Mouse (Mus musculus): ENCODE measurements around the gene Slit3. TPM values are rescaled to one million over a fixed set of nuclear protein-coding genes. Genes with fewer than 3 reads are reported as not detected.

Slit3 gene
- polyA plus RNA-seq, 1 experiment from 2014 or later, result 4.9 TPM

- Histone ChIP-seq H3K36me3 (replicated peaks) (no peaks in the 10 kb centered on the region), H3K9me3 (no peaks in the 10 kb centered on the region), H3K4me1 (peaks cover 44% of the 10 kb centered on the region), H3K27ac (peak overlapping the region; percentile 40; the same call in 1 of the 2 replicates), H3K27me3 (ENCODE audit: poor library complexity, severe bottlenecking) (peaks cover 98% of the 10 kb centered on the region), H3K4me3 (no peak overlapping the region)
- WGBS, result 9% methylated on average over 10 of the region's 10 CpGs
- DNase-seq (ENCODE audit: extremely low spot score, low spot score), result peak; percentile 74
Observed at GRCm38 (mm10) chr11:35454191-35454725, 333.2 kb downstream of the Slit3 start.

DNA sequence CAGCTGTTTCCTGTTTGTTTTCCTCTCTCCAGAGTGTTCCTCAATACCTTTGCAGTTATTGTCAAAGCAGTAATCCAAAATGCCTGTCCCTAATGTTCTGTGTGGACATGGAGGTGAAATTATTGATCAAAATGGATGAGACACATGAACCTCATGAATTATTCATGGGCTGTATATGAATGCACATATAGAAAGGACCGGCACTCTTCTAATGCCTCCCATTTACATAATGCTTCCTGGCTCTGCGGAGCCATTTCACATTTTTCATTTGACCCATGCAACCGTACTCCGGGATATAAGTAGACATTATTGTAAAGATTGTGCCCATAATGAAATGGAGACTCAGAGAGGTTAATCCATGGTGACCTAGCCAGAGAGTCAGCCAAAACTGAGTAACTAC lies 333.8 kb downstream of the Slit3 start:
- WGBS, result 30% methylated on average over 4 of the region's 4 CpGs

GRCm38 (mm10) chr11:35458068-35458467 lies 337.0 kb downstream of the Slit3 start:
- Histone ChIP-seq H3K27ac (no peak overlapping the region), H3K36me3 (replicated peaks) (no peaks in the 10 kb centered on the region), H3K27me3 (ENCODE audit: poor library complexity, severe bottlenecking) (peaks cover 98% of the 10 kb centered on the region), H3K4me3 (no peak overlapping the region), H3K4me1 (peaks cover 29% of the 10 kb centered on the region), H3K9me3 (no peaks in the 10 kb centered on the region)
- WGBS, result 62% methylated on average over 2 of the region's 2 CpGs
- DNase-seq (ENCODE audit: extremely low spot score, low spot score), result no peak

More for the DNA sequence above, 333.8 kb downstream of the Slit3 start:
- H3K4me3 ChIP-seq, result no peak overlapping the region
- no peak for DNase-seq (ENCODE audit: extremely low spot score, low spot score)
- no peak overlapping the region; the same call in 1 of the 2 replicates for H3K27ac ChIP-seq
- no peaks in the 10 kb centered on the region for H3K9me3 ChIP-seq
- H3K27me3 ChIP-seq (ENCODE audit: poor library complexity, severe bottlenecking), result peaks cover 98% of the 10 kb centered on the region
- peaks cover 44% of the 10 kb centered on the region for H3K4me1 ChIP-seq
- H3K36me3 ChIP-seq (replicated peaks), result no peaks in the 10 kb centered on the region

- DNase-seq (ENCODE audit: extremely low spot score, low spot score), result no peak
- Histone ChIP-seq H3K27me3 (ENCODE audit: poor library complexity, severe bottlenecking) (peaks cover 100% of the 10 kb centered on the region), H3K4me3 (no peak overlapping the region), H3K27ac (no peak overlapping the region), H3K4me1 (peaks cover 19% of the 10 kb centered on the region), H3K36me3 (replicated peaks) (no peaks in the 10 kb centered on the region), H3K9me3 (no peaks in the 10 kb centered on the region)
- WGBS, result 92% methylated on average over 6 of the region's 6 CpGs
Observed at GRCm38 (mm10) chr11:35466701-35467100, 345.7 kb downstream of the Slit3 start.

DNA sequence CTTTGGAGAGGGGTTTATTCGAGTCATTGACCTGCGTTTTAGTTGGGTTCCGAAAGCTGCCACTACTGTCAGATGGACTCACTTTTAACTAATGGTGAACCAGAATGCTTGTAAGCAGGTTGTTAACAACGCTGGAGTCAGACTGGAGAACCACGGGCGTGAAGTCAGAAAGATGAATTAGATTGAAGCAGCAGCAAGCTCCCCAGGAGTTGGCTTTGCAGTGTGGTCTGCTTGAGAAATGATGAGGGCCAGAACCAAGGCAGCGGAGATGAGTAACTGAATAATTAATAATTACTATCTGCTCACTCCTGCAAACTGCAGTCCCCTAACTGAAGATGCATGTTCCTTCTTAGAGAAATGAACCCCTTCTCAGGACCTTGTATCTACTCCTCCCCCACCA lies 347.8 kb downstream of the Slit3 start:
- Histone ChIP-seq H3K36me3 (replicated peaks) (no peaks in the 10 kb centered on the region), H3K4me1 (peaks cover 24% of the 10 kb centered on the region), H3K4me3 (no peak overlapping the region), H3K27me3 (ENCODE audit: poor library complexity, severe bottlenecking) (peaks cover 100% of the 10 kb centered on the region), H3K9me3 (no peaks in the 10 kb centered on the region), H3K27ac (no peak overlapping the region)
- 91% methylated on average over 7 of the region's 7 CpGs for WGBS
- no peak for DNase-seq (ENCODE audit: extremely low spot score, low spot score)

GRCm38 (mm10) chr11:35469940-35470339 lies 348.9 kb downstream of the Slit3 start:
- Histone ChIP-seq H3K4me3 (no peak overlapping the region), H3K9me3 (no peaks in the 10 kb centered on the region), H3K27ac (no peak overlapping the region), H3K36me3 (replicated peaks) (no peaks in the 10 kb centered on the region), H3K27me3 (ENCODE audit: poor library complexity, severe bottlenecking) (peaks cover 94% of the 10 kb centered on the region), H3K4me1 (peaks cover 24% of the 10 kb centered on the region)
- DNase-seq (ENCODE audit: extremely low spot score, low spot score), result no peak
- WGBS, result 63% methylated on average over 4 of the region's 4 CpGs

GRCm38 (mm10) chr11:35470853-35471252 lies 349.8 kb downstream of the Slit3 start:
- no peaks in the 10 kb centered on the region for H3K9me3 ChIP-seq
- H3K4me3 ChIP-seq, result no peak overlapping the region
- H3K4me1 ChIP-seq, result peaks cover 24% of the 10 kb centered on the region
- DNase-seq (ENCODE audit: extremely low spot score, low spot score), result no peak
- no peaks in the 10 kb centered on the region for H3K36me3 ChIP-seq (replicated peaks)
- 80% methylated on average over 5 of the region's 5 CpGs for WGBS
- H3K27ac ChIP-seq, result no peak overlapping the region
- peaks cover 91% of the 10 kb centered on the region for H3K27me3 ChIP-seq (ENCODE audit: poor library complexity, severe bottlenecking)

GRCm38 (mm10) chr11:35472842-35473616 lies 352.0 kb downstream of the Slit3 start:
- no peaks in the 10 kb centered on the region for H3K9me3 ChIP-seq
- no peak overlapping the region for H3K4me3 ChIP-seq
- H3K27me3 ChIP-seq (ENCODE audit: poor library complexity, severe bottlenecking), result peaks cover 85% of the 10 kb centered on the region
- H3K27ac ChIP-seq, result no peak overlapping the region
- H3K36me3 ChIP-seq (replicated peaks), result no peaks in the 10 kb centered on the region
- 78% methylated on average over 11 of the region's 11 CpGs for WGBS
- peaks cover 24% of the 10 kb centered on the region for H3K4me1 ChIP-seq
- no peak for DNase-seq (ENCODE audit: extremely low spot score, low spot score)

DNA sequence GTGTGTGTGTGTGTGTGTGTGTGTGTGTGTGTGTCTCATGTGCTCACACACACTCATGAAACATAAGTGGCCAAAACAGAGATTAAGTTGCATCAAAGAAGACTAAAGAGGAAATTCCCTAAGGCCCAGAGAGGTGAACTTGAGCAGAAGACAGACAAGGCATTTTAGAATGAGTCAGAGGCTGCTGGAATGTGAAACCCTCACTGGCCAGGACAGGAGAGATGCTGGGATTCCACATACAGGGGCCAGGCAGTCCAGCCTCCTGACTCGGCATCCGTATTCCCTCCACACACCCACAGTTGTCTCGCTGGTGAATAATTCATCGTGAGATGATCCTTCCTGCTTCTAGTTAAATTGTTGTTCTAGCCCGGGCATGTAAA lies 352.6 kb downstream of the Slit3 start:
- no peak for DNase-seq (ENCODE audit: extremely low spot score, low spot score)
- Histone ChIP-seq H3K4me3 (no peak overlapping the region), H3K27ac (no peak overlapping the region), H3K36me3 (replicated peaks) (no peaks in the 10 kb centered on the region), H3K4me1 (peaks cover 24% of the 10 kb centered on the region), H3K9me3 (peaks cover under 1% of the 10 kb centered on the region; the same call in 1 of the 2 replicates), H3K27me3 (ENCODE audit: poor library complexity, severe bottlenecking) (peaks cover 80% of the 10 kb centered on the region)
- 88% methylated on average over 5 of the region's 5 CpGs for WGBS

GRCm38 (mm10) chr11:35480146-35480545 lies 359.1 kb downstream of the Slit3 start:
- H3K9me3 ChIP-seq, result peaks cover 3% of the 10 kb centered on the region; the same call in 1 of the 2 replicates
- no peak overlapping the region for H3K27ac ChIP-seq
- peaks cover 13% of the 10 kb centered on the region for H3K4me1 ChIP-seq
- H3K36me3 ChIP-seq (replicated peaks), result no peaks in the 10 kb centered on the region
- peaks cover 76% of the 10 kb centered on the region for H3K27me3 ChIP-seq (ENCODE audit: poor library complexity, severe bottlenecking)
- 56% methylated on average over 8 of the region's 8 CpGs for WGBS
- no peak for DNase-seq (ENCODE audit: extremely low spot score, low spot score)
- no peak overlapping the region for H3K4me3 ChIP-seq

GRCm38 (mm10) chr11:35481611-35482363 lies 360.8 kb downstream of the Slit3 start:
- no peaks in the 10 kb centered on the region for H3K36me3 ChIP-seq (replicated peaks)
- 93% methylated on average over 9 of the region's 9 CpGs for WGBS
- H3K4me3 ChIP-seq, result no peak overlapping the region
- H3K27me3 ChIP-seq (ENCODE audit: poor library complexity, severe bottlenecking), result peaks cover 80% of the 10 kb centered on the region
- H3K9me3 ChIP-seq, result peaks cover 3% of the 10 kb centered on the region; the same call in 1 of the 2 replicates
- DNase-seq (ENCODE audit: extremely low spot score, low spot score), result no peak
- H3K27ac ChIP-seq, result no peak overlapping the region
- peaks cover 23% of the 10 kb centered on the region for H3K4me1 ChIP-seq

DNA sequence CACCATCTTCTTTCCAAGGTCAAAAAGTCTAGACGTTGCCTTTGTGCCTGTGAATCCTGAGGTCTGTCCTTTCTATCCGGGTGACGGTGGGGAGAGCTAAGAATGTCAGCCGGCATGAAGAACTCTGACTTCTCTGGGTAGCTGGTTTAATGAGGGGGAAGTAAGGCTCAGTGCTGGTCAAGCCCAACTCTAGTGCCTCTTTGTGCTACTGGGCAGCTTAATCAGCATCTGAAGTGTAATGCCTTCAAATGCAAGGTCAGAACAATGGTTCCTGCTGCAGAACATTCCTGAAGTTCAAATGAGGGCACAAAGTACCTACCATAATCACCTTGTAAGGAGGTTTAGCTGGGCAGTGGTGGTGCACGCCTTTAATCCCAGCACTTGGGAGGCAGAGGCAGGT lies 366.9 kb downstream of the Slit3 start:
- WGBS, result 77% methylated on average over 5 of the region's 5 CpGs
- Histone ChIP-seq H3K9me3 (no peaks in the 10 kb centered on the region), H3K27me3 (ENCODE audit: poor library complexity, severe bottlenecking) (peaks cover 88% of the 10 kb centered on the region), H3K4me3 (no peak overlapping the region), H3K4me1 (peaks cover 22% of the 10 kb centered on the region), H3K36me3 (replicated peaks) (no peaks in the 10 kb centered on the region), H3K27ac (no peak overlapping the region)
- no peak for DNase-seq (ENCODE audit: extremely low spot score, low spot score)

DNA sequence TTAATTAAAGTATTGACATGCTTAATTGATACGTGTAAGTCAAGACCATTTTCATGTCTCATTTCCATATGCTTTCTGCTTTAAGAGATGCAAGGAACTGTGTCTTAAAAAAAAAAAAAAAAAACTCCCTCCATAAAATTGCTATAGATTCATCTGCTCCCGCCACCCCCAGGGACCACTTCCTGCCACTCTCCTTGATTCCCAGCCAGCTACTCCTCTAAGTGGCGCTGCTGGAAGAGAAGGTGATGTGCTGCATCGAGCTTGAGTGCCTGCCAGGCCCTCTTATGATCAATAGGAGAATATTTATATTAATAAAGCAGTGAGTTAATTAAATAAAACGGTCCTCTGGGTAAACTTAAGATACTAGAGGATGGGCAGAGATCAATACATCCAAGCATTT lies 370.7 kb downstream of the Slit3 start:
- Histone ChIP-seq H3K4me1 (peaks cover 16% of the 10 kb centered on the region), H3K36me3 (replicated peaks) (no peaks in the 10 kb centered on the region), H3K9me3 (no peaks in the 10 kb centered on the region), H3K27ac (no peak overlapping the region), H3K4me3 (no peak overlapping the region), H3K27me3 (ENCODE audit: poor library complexity, severe bottlenecking) (peaks cover 96% of the 10 kb centered on the region)
- no peak for DNase-seq (ENCODE audit: extremely low spot score, low spot score)
- 79% methylated on average over 5 of the region's 5 CpGs for WGBS
